In the genomic region with DNA sequence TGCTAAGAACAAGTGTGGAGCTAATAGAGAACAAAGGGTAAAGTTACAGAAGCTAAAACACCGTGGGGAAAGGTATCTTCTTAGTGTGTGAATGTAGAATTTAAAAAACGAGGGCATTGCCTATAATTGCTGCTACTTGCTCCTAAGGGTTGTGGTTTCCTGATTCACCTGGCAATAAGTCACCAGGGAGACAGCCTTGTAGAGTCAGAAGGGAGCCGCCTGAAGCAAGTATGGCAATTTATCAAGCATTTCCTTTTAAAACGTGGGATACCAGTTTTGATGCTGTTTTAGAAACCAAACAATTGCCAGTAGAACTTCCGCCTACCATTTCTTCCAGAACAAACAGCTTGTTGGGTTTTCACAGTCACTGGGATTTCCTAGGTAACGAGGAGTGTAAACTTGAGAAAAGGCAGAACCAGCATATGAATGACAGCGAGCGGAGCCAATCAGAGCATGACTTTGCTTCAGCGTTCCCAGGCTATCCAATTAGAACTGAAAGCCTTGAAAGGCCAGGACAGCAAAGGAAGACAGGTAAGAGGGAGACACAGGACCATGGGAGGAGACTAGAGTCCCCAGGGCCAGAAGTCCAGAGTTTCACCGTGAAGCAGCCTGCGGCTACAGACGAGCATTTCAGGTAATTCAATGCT, we compare ENCODE assay signal across 9 mouse cellular contexts. TPM values are rescaled to one million over a fixed set of nuclear protein-coding genes. Genes with fewer than 3 reads are reported as not detected.
DNase-seq lines count a peak whose midpoint lies in the region; ATAC-seq and TF ChIP-seq lines count a peak whose summit lies in the region.
"Had no signal": no experiment of that assay in that cellular context is flagged by ENCODE, and none has a peak within 500 bp of the region (broad histone marks: within the 10 kb centered on the region; RNA-seq: fewer than 3 reads in every experiment).

A gene (plus strand): TSS at position 495 of the 647 bp plus-strand sequence.

- peak; percentile 6 to 10 for DNase-seq in cerebellum, adult 2 months
- no peak for DNase-seq in cerebellum, adult 11 months
- DNase-seq in brain, embryonic 14.5 days (ENCODE audit: low read depth), result peak; percentile 84
- peak; percentile 82 for DNase-seq in gonadal fat pad, adult 2 months (ENCODE audit: low read depth)
- peak; percentile 54 to 75 for DNase-seq in kidney, postnatal 36 days
- DNase-seq in liver, adult 2 months (ENCODE audit: extremely low read depth, low read depth, low spot score), result peak; percentile 83
- DNase-seq in testis, postnatal 10 days (ENCODE audit: low spot score), result peak; percentile 44

- H3K9me3 ChIP-seq in midbrain, embryonic 16.5 days (replicated peaks; ENCODE audit: control insufficient read depth, low read length, poor library complexity, severe bottlenecking), result no peaks in the 10 kb centered on the region
- H3K9me3 ChIP-seq: heart, embryonic 15.5 days had no signal

- H3K4me1 ChIP-seq in cerebellum, adult 2 months (ENCODE audit: control insufficient read depth, insufficient read depth, low read length), result no peaks in the 10 kb centered on the region
- no peaks in the 10 kb centered on the region for H3K4me1 ChIP-seq in liver, adult 2 months (ENCODE audit: control insufficient read depth, insufficient read depth, low read length)
- H3K4me1 ChIP-seq in midbrain, embryonic 16.5 days (ENCODE audit: control insufficient read depth, insufficient read depth, low read length), result no peaks in the 10 kb centered on the region
- H3K4me1 ChIP-seq: heart, embryonic 15.5 days had no signal

- peak within 1 kb of the TSS; percentile 20; the same call in 1 of the 2 replicates for H3K4me2 ChIP-seq in midbrain, embryonic 16.5 days (ENCODE audit: low read length)
- H3K4me2 ChIP-seq: heart, embryonic 15.5 days had no signal

- no peaks in the 10 kb centered on the region for H3K27me3 ChIP-seq in cerebellum, adult 2 months (ENCODE audit: control insufficient read depth, insufficient read depth, low read length)
- H3K27me3 ChIP-seq in liver, adult 2 months (ENCODE audit: control insufficient read depth, insufficient read depth, low read length), result no peaks in the 10 kb centered on the region
- no peaks in the 10 kb centered on the region for H3K27me3 ChIP-seq in midbrain, embryonic 16.5 days (ENCODE audit: control insufficient read depth, insufficient read depth, low read depth, low read length)
- H3K27me3 ChIP-seq: heart, embryonic 15.5 days had no signal

- H3K79me2 ChIP-seq in liver, adult 2 months (ENCODE audit: control insufficient read depth, insufficient read depth, low read length), result no peaks in the 10 kb centered on the region

- no peak for TF ChIP-seq POLR2A in cerebellum, adult 2 months (IDR thresholded peaks at IDR 0.05; ENCODE audit: borderline replicate concordance, insufficient read depth, low read length)
- no peak for TF ChIP-seq POLR2A in brain, embryonic 14.5 days (IDR thresholded peaks at IDR 0.05; ENCODE audit: borderline replicate concordance, extremely low read depth, insufficient read depth, insufficient read length, poor library complexity, severe bottlenecking)
- TF ChIP-seq POLR2A in liver, adult 2 months (IDR thresholded peaks at IDR 0.05; ENCODE audit: extremely low read depth, insufficient read depth, low read length), result no peak

- H3K9ac ChIP-seq in liver, adult 2 months (ENCODE audit: low read depth, low read length), result no peak within 1 kb of the TSS
- H3K9ac ChIP-seq in midbrain, embryonic 16.5 days (ENCODE audit: low read depth, low read length), result no peak within 1 kb of the TSS
- H3K9ac ChIP-seq: heart, embryonic 15.5 days had no signal

- ATAC-seq in midbrain, embryonic 16.5 days, result peak; percentile 85

- no peak within 1 kb of the TSS for H3K4me3 ChIP-seq in cerebellum, adult 2 months (replicated peaks; ENCODE audit: insufficient read depth, low read depth, low read length)
- no peak within 1 kb of the TSS for H3K4me3 ChIP-seq in liver, adult 2 months (ENCODE audit: insufficient read depth, low read depth, low read length)
- H3K4me3 ChIP-seq in midbrain, embryonic 16.5 days (ENCODE audit: low read depth, low read length), result no peak within 1 kb of the TSS
- H3K4me3 ChIP-seq: heart, embryonic 15.5 days had no signal

- TF ChIP-seq CTCF in cerebellum, adult 2 months (IDR thresholded peaks at IDR 0.05; ENCODE audit: borderline replicate concordance, insufficient read depth, low read depth, low read length), result no peak
- no peak for TF ChIP-seq CTCF in brain, embryonic 14.5 days (IDR thresholded peaks at IDR 0.05; ENCODE audit: borderline replicate concordance, extremely low read depth, insufficient read depth, insufficient read length)
- TF ChIP-seq CTCF in liver, adult 2 months (IDR thresholded peaks at IDR 0.05; ENCODE audit: low read depth, low read length), result no peak

- no peak within 1 kb of the TSS for H3K27ac ChIP-seq in cerebellum, adult 2 months (ENCODE audit: insufficient read depth, low read length)
- no peak within 1 kb of the TSS for H3K27ac ChIP-seq in liver, adult 2 months (replicated peaks; ENCODE audit: insufficient read depth, low read depth, low read length)
- no peak within 1 kb of the TSS for H3K27ac ChIP-seq in midbrain, embryonic 16.5 days (ENCODE audit: low read length)
- H3K27ac ChIP-seq: heart, embryonic 15.5 days had no signal

- H3K36me3 ChIP-seq in liver, adult 2 months (ENCODE audit: control insufficient read depth, insufficient read depth, low read length), result no peaks in the 10 kb centered on the region
- no peaks in the 10 kb centered on the region for H3K36me3 ChIP-seq in midbrain, embryonic 16.5 days (ENCODE audit: control insufficient read depth, insufficient read depth, low read length)
- H3K36me3 ChIP-seq: heart, embryonic 15.5 days had no signal

- WGBS in cerebellum, adult 2 months, result 51% methylated on average over 12 of the region's 12 CpGs
- 36% methylated on average over 12 of the region's 12 CpGs for WGBS in liver, adult 2 months
- 53% methylated on average over 12 of the region's 12 CpGs for WGBS in midbrain, embryonic 16.5 days

RNA-seq across cellular contexts. Expression of the gene that starts here (rescaled TPM):
- polyA plus RNA-seq in cerebellum, adult 2 months (2012; rRNA removed), result 0.34 and 2.0 TPM in 2 replicates
- 1.4 and 1.8 TPM in 2 replicates for polyA plus RNA-seq in brain, embryonic 14.5 days (2012; rRNA removed)
- 0.77 and 1.2 TPM in 2 replicates for polyA plus RNA-seq in gonadal fat pad, adult 2 months (2012; rRNA removed)
- 0.47 and 0.55 TPM in 2 replicates for total RNA-seq in liver, adult 2 months (2014; rRNA removed)
- polyA plus RNA-seq in liver, adult 2 months (2012; rRNA removed), result 0.10 TPM in 1 of 2 replicates, not detected in the other
- polyA plus RNA-seq in midbrain, embryonic 16.5 days (2015; fragmentation: Nextera tagmentation; extraction: Ambion mirVana), result 4.5 and 5.8 TPM in 2 replicates

Comparison
In these comparisons a context has a peak if more than half of its experiments do, and no peak if none do; other contexts are left out.
1. Peak in DNase-seq in liver, adult 2 months; RNA of the gene not detected or under 1 TPM.